Mouse (Mus musculus) stomach, embryonic 14.5 days (tissue): ENCODE results near the gene Styx. TPM values are rescaled to one million over a fixed set of nuclear protein-coding genes. Genes with fewer than 3 reads are reported as not detected.

ENCODE experiments used
- ATAC-seq: fragments of 200-750 bp; cut with Nextera tagmentation; 2 replicates; pipeline ENCODE4 v1.8.0; 2017; ENCODE audit warnings: low read depth, moderate TSS enrichment; ENCODE audit not compliant: insufficient number of reproducible peaks, insufficient read depth, low FRiP score
- H3K27ac ChIP-seq: fragments of 300-500 bp; sonication (generic); 2 replicates; pipeline ENCODE4 v1.5.1; 2014; ENCODE audit warnings: mild to moderate bottlenecking, low read length, moderate library complexity, mixed read lengths
- H3K27me3 ChIP-seq: fragments of 300-500 bp; sonication (generic); 2 replicates; pipeline ENCODE4 v1.6.1; 2014; ENCODE audit warnings: low read length, control low read depth, mixed read lengths; ENCODE audit not compliant: control insufficient read depth, insufficient read depth
- H3K36me3 ChIP-seq: fragments of 300-500 bp; sonication (generic); 2 replicates; pipeline ENCODE4 v1.6.1; 2014; ENCODE audit warnings: mild to moderate bottlenecking, control low read depth, low read length, moderate library complexity, mixed read lengths; ENCODE audit not compliant: control insufficient read depth, insufficient read depth
- H3K4me1 ChIP-seq: fragments of 300-500 bp; sonication (generic); 2 replicates; pipeline ENCODE4 v1.6.1; 2014; ENCODE audit warnings: low read length, control low read depth, mixed read lengths; ENCODE audit not compliant: control insufficient read depth, insufficient read depth
- H3K4me2 ChIP-seq: fragments of 300-500 bp; sonication (generic); replicated peaks from 2 replicates; pipeline ENCODE4 v1.6.1; 2014; ENCODE audit warnings: low read depth, low read length, control low read depth
- H3K4me3 ChIP-seq: fragments of 300-500 bp; sonication (generic); 2 replicates; pipeline ENCODE4 v1.5.1; 2014; ENCODE audit warnings: low read depth, low read length, control low read depth
- H3K9ac ChIP-seq: fragments of 300-500 bp; sonication (generic); replicated peaks from 2 replicates; pipeline ENCODE4 v1.6.1; 2014; ENCODE audit warnings: low read depth, mild to moderate bottlenecking, control low read depth, low read length, moderate library complexity, mixed read lengths
- H3K9me3 ChIP-seq: fragments of 300-500 bp; sonication (generic); 2 replicates; pipeline ENCODE4 v1.6.1; 2016; ENCODE audit warnings: low read depth, low read length, control low read depth; ENCODE audit not compliant: control insufficient read depth
- WGBS: fragments of 180-500 bp; shearing (Covaris S2); extraction: QIAGEN DNeasy Blood & Tissue Kit; methylation state at CpG from one replicate; pipeline ENCODE4 v1.1.7; 2014; 5-methylcytosine and 5-hydroxymethylcytosine counted together
- polyA plus RNA-seq: library from polyadenylated mRNA; unstranded; fragments of >200 nt; fragmentation: Nextera tagmentation; extraction: Ambion mirVana; gene quantifications from 2 replicates; pipeline ENCODE4 v1.2.1, GENCODE M21; 2014

The Styx gene
- polyA plus RNA-seq, 1 experiment from 2014 or later: 75.3 TPM

GRCm38 (mm10) chr14:45451090-45451489 lies 100.2 kb downstream of the Styx start:
- Histone ChIP-seq H3K4me1 (peaks cover 25% of the 10 kb centered on the region; the same call in 1 of the 2 replicates), H3K4me2 (no peak overlapping the region), H3K27me3 (no peaks in the 10 kb centered on the region), H3K9ac (no peak overlapping the region), H3K4me3 (no peak overlapping the region), H3K36me3 (no peaks in the 10 kb centered on the region), H3K27ac (no peak overlapping the region), H3K9me3 (no peaks in the 10 kb centered on the region)
- 22% methylated on average over 2 of the region's 2 CpGs for WGBS
- ATAC-seq: no peak

GRCm38 (mm10) chr14:45452148-45452547 lies 101.3 kb downstream of the Styx start:
- H3K27me3 ChIP-seq: no peaks in the 10 kb centered on the region
- no peak overlapping the region for H3K4me2 ChIP-seq
- no peaks in the 10 kb centered on the region for H3K9me3 ChIP-seq
- 30% methylated on average over 4 of the region's 4 CpGs for WGBS
- H3K9ac ChIP-seq: no peak overlapping the region
- H3K4me3 ChIP-seq: no peak overlapping the region
- ATAC-seq: no peak
- H3K4me1 ChIP-seq: peaks cover 32% of the 10 kb centered on the region; the same call in 1 of the 2 replicates
- 0 out of 2 replicates have a peak overlapping the region, but pooled peaks have one; percentile 27 for H3K27ac ChIP-seq
- H3K36me3 ChIP-seq: no peaks in the 10 kb centered on the region

GRCm38 (mm10) chr14:45452861-45453512 lies 102.1 kb downstream of the Styx start:
- no peak overlapping the region for H3K4me3 ChIP-seq
- peak overlapping the region; percentile 61 for H3K27ac ChIP-seq
- no peaks in the 10 kb centered on the region for H3K27me3 ChIP-seq
- no peak overlapping the region for H3K9ac ChIP-seq
- H3K4me2 ChIP-seq: no peak overlapping the region
- no peaks in the 10 kb centered on the region for H3K9me3 ChIP-seq
- 0 out of 2 replicates have a peak, but pooled peaks have one; percentile 67 for ATAC-seq
- 16% methylated on average over 11 of the region's 11 CpGs for WGBS
- H3K4me1 ChIP-seq: peaks cover 33% of the 10 kb centered on the region; the same call in 1 of the 2 replicates
- no peaks in the 10 kb centered on the region; the same call in 1 of the 2 replicates for H3K36me3 ChIP-seq

- no peak for ATAC-seq
- Histone ChIP-seq H3K4me1 (peaks cover 33% of the 10 kb centered on the region; the same call in 1 of the 2 replicates), H3K27ac (peak overlapping the region; percentile 59; the same call in 1 of the 2 replicates), H3K36me3 (no peaks in the 10 kb centered on the region; the same call in 1 of the 2 replicates), H3K9ac (no peak overlapping the region), H3K4me2 (no peak overlapping the region), H3K27me3 (no peaks in the 10 kb centered on the region), H3K4me3 (no peak overlapping the region), H3K9me3 (no peaks in the 10 kb centered on the region)
- 51% methylated on average over 5 of the region's 5 CpGs for WGBS
Observed at GRCm38 (mm10) chr14:45453538-45454233, 102.8 kb downstream of the Styx start.

- H3K4me1 ChIP-seq: peaks cover 33% of the 10 kb centered on the region; the same call in 1 of the 2 replicates
Observed at GRCm38 (mm10) chr14:45455651-45456501, 105.0 kb downstream of the Styx start.

GRCm38 (mm10) chr14:45456502-45456846 lies 105.6 kb downstream of the Styx start:
- Histone ChIP-seq H3K36me3 (peaks cover 17% of the 10 kb centered on the region), H3K9me3 (no peaks in the 10 kb centered on the region), H3K4me1 (peaks cover 33% of the 10 kb centered on the region; the same call in 1 of the 2 replicates), H3K4me3 (no peak overlapping the region), H3K27ac (no peak overlapping the region), H3K27me3 (no peaks in the 10 kb centered on the region), H3K9ac (no peak overlapping the region), H3K4me2 (no peak overlapping the region)
- ATAC-seq: 0 out of 2 replicates have a peak, but pooled peaks have one; percentile 15
- 0% methylated on average over 1 of the region's 1 CpGs for WGBS

More at GRCm38 (mm10) chr14:45455651-45456501, 105.0 kb downstream of the Styx start:
- Histone ChIP-seq H3K36me3 (peaks cover 12% of the 10 kb centered on the region), H3K4me3 (no peak overlapping the region), H3K27me3 (no peaks in the 10 kb centered on the region), H3K4me2 (no peak overlapping the region), H3K9ac (no peak overlapping the region), H3K9me3 (no peaks in the 10 kb centered on the region), H3K27ac (peak overlapping the region; percentile 56; the same call in 1 of the 2 replicates)
- 59% methylated on average over 12 of the region's 12 CpGs for WGBS
- no peak for ATAC-seq

- Histone ChIP-seq H3K27ac (peak overlapping the region; percentile 39; the same call in 1 of the 2 replicates), H3K9me3 (no peaks in the 10 kb centered on the region), H3K9ac (no peak overlapping the region), H3K27me3 (no peaks in the 10 kb centered on the region), H3K4me3 (no peak overlapping the region), H3K4me1 (peaks cover 33% of the 10 kb centered on the region; the same call in 1 of the 2 replicates), H3K36me3 (peaks cover 22% of the 10 kb centered on the region), H3K4me2 (no peak overlapping the region)
- WGBS: 87% methylated on average over 9 of the region's 9 CpGs
- ATAC-seq: no peak
Observed at GRCm38 (mm10) chr14:45457003-45457402, 106.1 kb downstream of the Styx start.

GRCm38 (mm10) chr14:45459877-45460276 lies 109.0 kb downstream of the Styx start:
- Histone ChIP-seq H3K4me2 (no peak overlapping the region), H3K9ac (no peak overlapping the region), H3K27me3 (no peaks in the 10 kb centered on the region), H3K27ac (no peak overlapping the region), H3K9me3 (no peaks in the 10 kb centered on the region), H3K36me3 (peaks cover 29% of the 10 kb centered on the region), H3K4me1 (peaks cover 26% of the 10 kb centered on the region; the same call in 1 of the 2 replicates), H3K4me3 (no peak overlapping the region)
- 93% methylated on average over 14 of the region's 14 CpGs for WGBS
- ATAC-seq: no peak
